Mouse (Mus musculus) liver, adult (tissue): ENCODE measurements around the gene Zfp787.

Experiments used
- GATA4 ChIP-seq: IDR thresholded peaks from 2 replicates; pipeline ENCODE4 v1.6.1; 2014; ENCODE audit warnings: mild to moderate bottlenecking, low read length; ENCODE audit not compliant: insufficient replicate concordance

The Zfp787 gene

DNA sequence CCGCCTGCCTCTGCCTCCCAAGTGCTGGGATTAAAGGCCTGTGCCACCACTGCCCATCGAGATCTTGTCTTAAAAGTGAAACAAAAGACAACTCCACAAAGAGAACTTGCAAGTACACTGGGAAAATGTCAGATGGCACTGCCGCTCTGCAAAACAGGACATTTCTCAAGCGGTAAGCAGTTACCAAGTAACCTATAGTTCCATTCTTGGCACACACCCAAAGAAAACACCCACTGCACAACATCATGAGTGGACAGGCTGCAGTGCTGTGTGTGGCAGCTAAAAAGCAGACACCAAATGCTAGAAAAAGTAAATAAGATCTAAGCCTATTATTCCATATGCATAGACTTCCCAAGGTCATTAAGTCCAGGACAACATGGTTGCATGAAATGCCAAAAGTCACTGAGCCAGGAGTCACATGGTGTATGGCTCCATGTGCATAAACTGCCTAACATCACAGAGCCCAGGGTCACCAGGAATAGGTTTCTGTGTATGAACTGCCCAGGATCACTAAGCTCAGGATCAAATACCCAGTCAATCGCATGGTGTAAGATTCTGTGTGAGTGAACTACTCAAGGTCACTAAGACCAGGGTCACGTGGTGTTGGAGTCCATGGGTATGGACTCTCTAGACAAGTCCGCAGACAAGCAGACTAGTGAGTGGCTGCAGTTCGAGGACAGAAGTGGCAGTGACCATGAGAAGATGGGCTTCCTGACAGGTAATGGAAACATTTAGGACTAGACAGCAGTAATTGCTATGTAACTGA lies 10.2 kb downstream of the Zfp787 start:
- TF ChIP-seq GATA4: no peak

DNA sequence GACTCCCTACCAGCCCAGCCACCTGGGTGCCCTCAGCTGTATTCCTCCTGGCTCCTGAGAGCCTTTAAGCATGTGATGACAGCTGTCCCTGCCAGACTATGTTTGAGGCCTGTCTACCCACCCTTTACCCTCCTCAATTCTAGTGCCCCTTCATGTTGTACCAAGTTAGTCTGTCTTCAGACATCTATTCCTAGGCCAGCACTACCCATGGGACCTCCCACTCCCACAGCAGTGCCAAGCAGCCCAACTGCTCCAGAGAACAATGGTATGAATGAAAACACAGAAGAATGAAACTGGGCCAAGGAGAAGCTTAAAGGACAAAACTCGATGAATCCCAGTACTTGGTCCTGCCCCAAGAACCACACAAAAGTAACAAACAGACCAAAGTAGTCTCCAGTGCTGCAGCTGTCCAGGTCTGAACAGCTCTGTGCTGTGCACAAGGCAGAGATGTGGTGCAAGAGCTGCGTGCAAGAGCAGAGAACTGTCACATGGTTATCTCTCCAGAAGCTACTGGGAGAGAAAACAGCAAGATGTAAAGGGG lies 11.7 kb downstream of the Zfp787 start:
- no peak for TF ChIP-seq GATA4

DNA sequence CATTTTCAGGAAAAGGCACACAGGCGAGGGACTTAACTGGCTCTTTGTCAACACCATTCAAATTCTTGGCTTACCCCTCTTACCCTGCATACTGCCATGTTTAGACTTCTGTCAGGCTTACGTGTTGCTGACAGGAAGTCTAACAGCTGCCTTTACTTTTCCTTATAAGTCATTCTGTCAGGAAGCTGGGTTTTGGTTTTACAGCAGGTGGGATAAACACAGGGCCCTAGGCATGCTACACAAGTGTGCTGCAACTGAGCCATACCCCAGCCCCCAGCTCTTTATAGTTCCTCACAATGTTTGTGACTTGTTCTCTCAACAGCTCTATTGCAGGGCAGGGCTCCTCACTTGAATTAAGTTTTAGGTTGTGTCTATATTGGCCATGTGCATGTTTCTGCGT lies 16.5 kb downstream of the Zfp787 start:
- no peak for TF ChIP-seq GATA4

GRCm38 (mm10) chr7:6136497-6136896 lies 19.3 kb downstream of the Zfp787 start:
- no peak for TF ChIP-seq GATA4

DNA sequence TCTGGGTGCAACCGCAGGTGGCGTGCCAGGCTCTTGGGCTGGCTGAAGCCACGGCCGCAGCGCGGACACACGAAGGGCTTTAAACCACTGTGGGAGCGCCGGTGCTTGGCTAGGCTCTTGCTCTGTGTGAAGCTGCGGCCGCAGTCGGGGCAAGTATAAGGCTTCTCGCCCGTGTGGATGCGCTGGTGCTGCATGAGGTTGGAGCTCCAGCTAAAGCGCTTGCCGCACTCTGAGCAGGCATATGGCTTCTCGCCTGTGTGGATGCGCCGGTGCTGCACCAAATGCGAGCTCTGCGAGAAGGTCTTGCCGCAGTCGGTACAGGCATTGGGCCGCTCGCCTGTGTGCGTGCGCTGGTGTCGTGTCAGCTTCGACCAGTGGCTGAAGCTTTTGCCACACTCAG lies 23.2 kb downstream of the Zfp787 start:
- TF ChIP-seq GATA4: no peak

DNA sequence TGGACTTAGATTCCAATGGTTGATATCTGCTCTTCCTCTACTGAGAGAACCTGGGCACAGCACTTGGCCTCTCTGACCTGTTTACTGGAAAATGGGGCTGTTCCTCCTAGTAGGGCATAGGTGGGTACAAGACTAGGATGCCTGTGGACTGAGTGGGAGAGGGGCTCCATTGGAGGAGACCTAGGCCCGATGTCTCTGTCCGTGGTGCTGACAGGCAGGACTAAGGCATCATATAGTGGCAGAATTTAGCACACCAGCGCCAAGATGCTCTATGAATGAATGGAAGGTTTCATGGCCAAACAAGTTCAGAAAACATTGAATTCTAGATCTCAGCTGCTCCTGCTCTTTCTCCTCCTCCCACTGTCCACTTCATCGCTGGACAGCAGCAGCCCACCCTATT lies 25.5 kb downstream of the Zfp787 start:
- no peak for TF ChIP-seq GATA4

- peak; percentile 65; the same call in 1 of the 2 replicates for TF ChIP-seq GATA4
These were observed 28.9 kb downstream of the Zfp787 start for GRCm38 (mm10) chr7:6126690-6127448.

- no peak for TF ChIP-seq GATA4
These were observed 36.3 kb downstream of the Zfp787 start for GRCm38 (mm10) chr7:6119501-6119900.
